Mouse (Mus musculus) E14TG2a.4 (cell line): Measurements from ENCODE around the gene Gm20388.

Experiments
- H3K27me3 ChIP-seq: 2 replicates; pipeline ENCODE4 v1.6.1; 2014; ENCODE audit warnings: low read length, control low read depth; ENCODE audit not compliant: insufficient read depth
- H3K36me3 ChIP-seq: 2 replicates; pipeline ENCODE4 v1.6.1; 2014; ENCODE audit warnings: low read length, control low read depth; ENCODE audit not compliant: insufficient read depth
- H3K4me1 ChIP-seq: replicated peaks from 2 replicates; pipeline ENCODE4 v1.6.1; 2014; ENCODE audit warnings: low read depth, low read length, control low read depth
- H3K4me3 ChIP-seq: replicated peaks from 2 replicates; pipeline ENCODE4 v1.5.1; 2014; ENCODE audit warnings: mild to moderate bottlenecking, low read length
- H3K9me3 ChIP-seq: 2 replicates; pipeline ENCODE4 v1.6.1; 2014; ENCODE audit warnings: low read length, control low read depth
- CTCF ChIP-seq: conservative IDR thresholded peaks from 2 replicates; pipeline ENCODE4 v1.5.1; 2014; ENCODE audit warnings: low read length
- NANOG ChIP-seq: IDR thresholded peaks from 2 replicates; pipeline ENCODE4 v1.6.1; 2014; ENCODE audit warnings: borderline replicate concordance, low read length, mixed read lengths
- POU5F1 ChIP-seq: IDR thresholded peaks from 2 replicates; pipeline ENCODE4 v1.6.1; 2014; ENCODE audit warnings: low read length, borderline replicate concordance

Gene Gm20388

GRCm38 (mm10) chr8:123719811-123720210, 3809.2 kb downstream of the Gm20388 start:
- H3K4me3 ChIP-seq, result peak overlapping the region; percentile 53; the same call in 1 of the 2 replicates
- H3K4me1 ChIP-seq, result peaks cover 85% of the 10 kb centered on the region
- TF ChIP-seq POU5F1, result no peak
- TF ChIP-seq NANOG, result no peak
- no peak for TF ChIP-seq CTCF
- peaks cover 3% of the 10 kb centered on the region; the same call in 1 of the 2 replicates for H3K9me3 ChIP-seq
- H3K36me3 ChIP-seq, result no peaks in the 10 kb centered on the region
- peaks cover 6% of the 10 kb centered on the region for H3K27me3 ChIP-seq

GRCm38 (mm10) chr8:123720471-123721001, 3809.9 kb downstream of the Gm20388 start:
- H3K4me3 ChIP-seq, result peak overlapping the region; percentile 53
- TF ChIP-seq NANOG, result no peak
- no peak for TF ChIP-seq CTCF
- TF ChIP-seq POU5F1, result no peak
- H3K27me3 ChIP-seq, result no peaks in the 10 kb centered on the region
- H3K4me1 ChIP-seq, result peaks cover 82% of the 10 kb centered on the region
- H3K9me3 ChIP-seq, result no peaks in the 10 kb centered on the region
- H3K36me3 ChIP-seq, result no peaks in the 10 kb centered on the region

GRCm38 (mm10) chr8:123722245-123722644, 3811.6 kb downstream of the Gm20388 start:
- H3K4me3 ChIP-seq, result peak overlapping the region; percentile 15
- peaks cover 68% of the 10 kb centered on the region for H3K4me1 ChIP-seq
- no peaks in the 10 kb centered on the region for H3K9me3 ChIP-seq
- peaks cover 13% of the 10 kb centered on the region for H3K27me3 ChIP-seq
- peak; percentile 48 for TF ChIP-seq NANOG
- TF ChIP-seq POU5F1, result no peak
- H3K36me3 ChIP-seq, result no peaks in the 10 kb centered on the region

GRCm38 (mm10) chr8:123724752-123725151, 3814.1 kb downstream of the Gm20388 start:
- TF ChIP-seq POU5F1 (no peak), CTCF (no peak), NANOG (no peak)
- Histone ChIP-seq H3K4me3 (no peak overlapping the region), H3K9me3 (no peaks in the 10 kb centered on the region), H3K27me3 (peaks cover 33% of the 10 kb centered on the region), H3K36me3 (no peaks in the 10 kb centered on the region), H3K4me1 (peaks cover 62% of the 10 kb centered on the region)

GRCm38 (mm10) chr8:123725261-123725660, 3814.6 kb downstream of the Gm20388 start:
- TF ChIP-seq NANOG, result no peak
- no peak for TF ChIP-seq CTCF
- Histone ChIP-seq H3K4me1 (peaks cover 62% of the 10 kb centered on the region), H3K27me3 (peaks cover 33% of the 10 kb centered on the region), H3K36me3 (no peaks in the 10 kb centered on the region), H3K9me3 (no peaks in the 10 kb centered on the region), H3K4me3 (no peak overlapping the region)

GRCm38 (mm10) chr8:123726759-123727158, 3816.1 kb downstream of the Gm20388 start:
- TF ChIP-seq CTCF, result no peak
- TF ChIP-seq POU5F1, result no peak
- no peak for TF ChIP-seq NANOG
- Histone ChIP-seq H3K36me3 (no peaks in the 10 kb centered on the region), H3K4me1 (peaks cover 51% of the 10 kb centered on the region), H3K4me3 (no peak overlapping the region), H3K27me3 (peaks cover 46% of the 10 kb centered on the region), H3K9me3 (no peaks in the 10 kb centered on the region)

- Histone ChIP-seq H3K27me3 (peaks cover 56% of the 10 kb centered on the region), H3K9me3 (no peaks in the 10 kb centered on the region), H3K36me3 (no peaks in the 10 kb centered on the region), H3K4me1 (peaks cover 33% of the 10 kb centered on the region), H3K4me3 (0 out of 2 replicates have a peak overlapping the region, but pooled peaks have one; percentile 10)
- TF ChIP-seq POU5F1 (no peak), NANOG (no peak), CTCF (no peak)
Measured at GRCm38 (mm10) chr8:123729055-123729785, 3818.6 kb downstream of the Gm20388 start.

- H3K36me3 ChIP-seq, result no peaks in the 10 kb centered on the region
- no peaks in the 10 kb centered on the region for H3K9me3 ChIP-seq
- 0 out of 2 replicates have a peak overlapping the region, but pooled peaks have one; percentile 10 for H3K4me3 ChIP-seq
- peaks cover 56% of the 10 kb centered on the region for H3K27me3 ChIP-seq
- TF ChIP-seq CTCF, result no peak
- no peak for TF ChIP-seq POU5F1
- no peak for TF ChIP-seq NANOG
- peaks cover 31% of the 10 kb centered on the region for H3K4me1 ChIP-seq
Measured at GRCm38 (mm10) chr8:123729786-123730411, 3819.3 kb downstream of the Gm20388 start.

- H3K27me3 ChIP-seq, result peaks cover 43% of the 10 kb centered on the region
- H3K36me3 ChIP-seq, result no peaks in the 10 kb centered on the region
- no peak overlapping the region for H3K4me3 ChIP-seq
- TF ChIP-seq NANOG, result no peak
- no peak for TF ChIP-seq POU5F1
- TF ChIP-seq CTCF, result no peak
- no peaks in the 10 kb centered on the region for H3K9me3 ChIP-seq
- H3K4me1 ChIP-seq, result peaks cover 30% of the 10 kb centered on the region
Measured at GRCm38 (mm10) chr8:123732332-123732731, 3821.7 kb downstream of the Gm20388 start.
